Mouse (Mus musculus): ENCODE data around the gene Phf24.
A peak's percentile ranks its signal among the peaks of the same experiment; 100 is the strongest.
"Not testable (repeated sequence)": the region's sequence is repeated elsewhere in the genome, so short reads cannot be mapped to it uniquely, and the experiment has no call there.

The Phf24 gene

DNA sequence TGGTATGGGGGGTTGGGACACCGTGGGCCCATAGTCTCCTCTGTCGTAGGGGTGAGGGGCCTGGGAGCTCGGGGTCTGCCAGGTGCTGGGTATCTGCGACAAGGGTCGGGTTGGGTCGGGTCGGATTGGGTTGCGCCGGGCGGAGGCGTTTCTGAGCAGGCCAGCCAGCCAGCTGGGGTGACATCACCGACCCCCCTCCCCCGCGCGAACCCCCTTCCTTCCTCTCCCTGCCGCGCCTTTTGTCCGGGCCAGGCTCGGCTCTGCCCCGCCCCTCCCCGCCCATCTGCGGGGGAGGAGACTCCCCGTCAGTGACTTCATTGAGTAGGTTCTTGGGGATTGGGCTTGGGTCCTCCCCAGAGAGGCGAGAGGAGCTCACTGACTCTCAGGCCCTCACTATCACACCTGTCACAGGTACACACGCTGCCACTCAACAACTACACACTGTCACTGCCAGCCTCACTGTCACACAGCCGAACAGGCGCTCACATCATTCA is 33.7 kb downstream of the Phf24 start:
- peak; percentile 80 for DNase-seq (ENCODE audit: low spot score)

DNA sequence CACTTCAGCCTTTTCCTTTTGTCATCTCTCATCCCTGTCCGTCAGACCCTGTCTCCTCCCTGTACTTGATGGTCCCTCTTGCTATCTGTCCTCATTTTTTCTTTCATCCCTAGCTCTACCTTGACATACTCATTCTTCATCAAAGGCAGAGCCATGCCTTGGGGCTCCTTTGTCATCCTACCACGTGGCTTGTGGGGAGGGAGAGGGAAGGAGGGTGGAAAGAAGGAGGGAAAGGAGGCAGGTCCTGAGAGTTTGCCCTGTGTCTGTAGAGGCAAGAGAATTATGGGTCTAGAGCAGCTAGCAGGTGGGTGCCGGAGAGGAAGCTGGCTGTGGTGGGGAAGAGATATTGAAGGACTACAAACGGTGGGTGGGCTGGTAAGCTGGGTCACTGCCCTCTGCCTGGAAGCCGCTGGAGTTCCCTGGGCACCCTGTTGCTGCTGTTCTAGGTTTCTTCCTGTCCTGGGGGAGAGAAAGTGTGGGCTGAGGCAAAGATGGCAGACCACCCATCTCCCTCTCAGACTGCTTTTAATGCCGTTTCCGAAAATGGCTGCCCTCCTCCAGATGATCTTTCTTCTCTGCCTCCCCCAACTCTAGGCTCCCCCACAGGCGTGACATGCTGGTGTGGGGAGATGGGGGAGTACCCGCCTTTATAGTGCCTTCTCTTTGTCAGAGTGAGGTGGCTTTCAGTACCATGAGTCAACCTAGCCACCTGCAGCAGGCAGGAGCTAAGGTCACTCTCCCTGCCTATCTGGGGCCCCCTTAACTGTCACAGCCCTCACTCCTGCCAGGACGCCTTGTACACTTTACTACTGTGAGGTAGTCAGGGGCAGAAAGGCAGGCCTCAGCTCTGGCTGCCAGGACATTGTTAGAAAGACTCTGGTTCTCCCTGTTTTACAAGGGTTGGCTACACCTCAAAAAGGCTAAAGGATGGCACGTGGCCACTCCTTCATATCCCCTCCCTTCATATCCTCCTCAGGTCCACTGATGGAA is 35.0 kb downstream of the Phf24 start:
- no peak for DNase-seq (ENCODE audit: low spot score)

DNA sequence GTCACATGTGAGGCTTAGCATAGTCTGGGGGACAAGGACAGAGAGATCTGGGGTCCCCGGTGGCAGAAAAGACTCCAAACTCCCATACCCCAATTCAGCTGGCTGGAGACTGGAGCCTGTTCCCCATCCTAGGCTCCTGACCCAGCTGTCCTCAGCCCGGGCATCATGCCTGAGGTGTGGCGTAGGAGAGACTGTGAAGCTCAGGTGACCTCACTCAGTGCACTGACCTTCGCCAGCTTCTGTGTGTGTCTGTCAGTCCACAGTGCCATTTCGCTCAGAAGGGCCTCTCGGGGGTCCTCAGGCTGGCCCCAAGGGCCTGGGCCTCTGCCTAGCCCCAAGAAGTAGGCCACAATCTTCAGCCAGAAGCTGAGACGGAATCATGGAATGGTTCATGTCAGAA is 36.1 kb downstream of the Phf24 start:
- no peak for DNase-seq (ENCODE audit: low spot score)

- no peak for DNase-seq (ENCODE audit: low spot score)
These were observed 37.1 kb downstream of the Phf24 start for GRCm38 (mm10) chr4:42953435-42954094.

DNA sequence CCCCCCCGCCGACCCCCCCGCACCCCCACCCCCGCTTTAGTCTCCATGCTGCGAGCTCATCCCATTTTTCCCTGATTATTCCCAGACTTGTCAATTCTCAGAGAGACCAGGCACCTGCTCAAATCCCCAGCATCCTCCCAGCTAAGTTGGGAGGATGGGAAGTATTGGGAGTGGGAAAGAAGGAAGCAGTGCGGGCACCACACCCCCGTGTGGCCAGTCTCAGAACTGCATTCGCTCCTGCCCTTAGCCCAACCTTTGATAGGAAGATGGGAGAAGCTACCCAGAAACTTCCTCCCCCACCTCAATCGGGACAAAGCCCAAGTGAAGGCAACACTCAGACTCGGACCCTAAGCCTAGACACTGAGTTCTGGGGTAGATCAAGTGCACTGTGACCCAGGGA is 37.8 kb downstream of the Phf24 start:
- DNase-seq (ENCODE audit: low spot score): peak; percentile 67

GRCm38 (mm10) chr4:42955200-42955599 is 38.7 kb downstream of the Phf24 start:
- DNase-seq (ENCODE audit: low spot score): no peak

DNA sequence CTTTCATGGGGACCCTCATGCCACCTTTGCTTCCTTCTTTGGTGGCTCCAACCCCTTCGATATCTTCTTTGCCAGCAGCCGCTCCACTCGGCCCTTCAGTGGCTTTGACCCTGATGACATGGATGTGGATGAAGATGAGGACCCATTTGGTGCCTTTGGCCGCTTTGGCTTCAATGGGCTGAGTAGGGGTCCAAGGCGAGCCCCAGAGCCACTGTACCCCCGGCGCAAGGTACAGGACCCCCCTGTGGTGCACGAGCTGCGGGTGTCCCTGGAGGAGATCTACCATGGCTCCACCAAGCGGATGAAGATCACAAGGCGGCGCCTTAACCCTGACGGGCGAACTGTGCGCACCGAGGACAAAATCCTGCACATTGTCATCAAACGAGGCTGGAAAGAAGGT is 40.1 kb downstream of the Phf24 start:
- no peak for DNase-seq (ENCODE audit: low spot score)

- no peak for DNase-seq (ENCODE audit: low spot score)
These were observed 40.8 kb downstream of the Phf24 start for GRCm38 (mm10) chr4:42957306-42957705.

- no peak for DNase-seq (ENCODE audit: low spot score)
These were observed 41.5 kb downstream of the Phf24 start for GRCm38 (mm10) chr4:42957979-42958378.

GRCm38 (mm10) chr4:42958942-42959341 is 42.5 kb downstream of the Phf24 start:
- DNase-seq (ENCODE audit: low spot score): no peak

- DNase-seq (ENCODE audit: low spot score): no peak
These were observed 42.9 kb downstream of the Phf24 start for GRCm38 (mm10) chr4:42959382-42959781.

GRCm38 (mm10) chr4:42961592-42961991 is 45.1 kb downstream of the Phf24 start:
- DNase-seq (ENCODE audit: low spot score): peak; percentile 31

- no peak for DNase-seq (ENCODE audit: low spot score)
These were observed 47.0 kb downstream of the Phf24 start for GRCm38 (mm10) chr4:42963480-42963879.

DNA sequence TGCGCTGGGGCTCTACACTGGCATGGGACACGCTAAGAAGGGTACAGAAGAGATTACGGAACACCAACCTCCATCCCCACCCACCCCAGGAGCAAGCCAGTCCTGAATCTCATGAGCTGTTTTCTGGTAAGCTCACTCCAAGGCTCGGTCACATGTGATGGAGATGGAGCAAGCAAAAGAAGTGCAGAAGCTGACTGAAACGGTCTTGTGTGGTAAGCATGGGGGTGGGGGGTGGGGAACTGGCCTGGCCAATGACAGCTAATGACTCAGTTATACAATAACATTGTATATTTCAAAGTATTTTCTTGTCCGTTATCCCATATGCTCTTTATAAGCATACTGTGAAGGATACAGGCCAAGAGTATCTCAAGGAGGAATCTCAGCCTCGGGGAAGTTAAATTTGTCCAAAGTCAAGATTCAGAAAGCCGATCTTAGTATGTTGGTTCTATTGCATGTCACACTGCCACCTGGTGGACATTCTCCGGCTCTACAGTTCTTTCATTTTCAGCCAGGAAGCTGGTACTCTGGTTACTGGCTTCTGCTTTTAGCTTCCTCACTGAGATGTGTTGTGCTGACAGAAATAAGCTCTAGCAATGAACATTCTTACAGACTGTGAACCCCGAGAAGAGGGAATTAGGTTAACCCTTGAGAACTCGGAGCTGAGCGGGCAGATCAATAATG is 48.7 kb downstream of the Phf24 start:
- peak; percentile 29 for DNase-seq (ENCODE audit: low spot score)

DNA sequence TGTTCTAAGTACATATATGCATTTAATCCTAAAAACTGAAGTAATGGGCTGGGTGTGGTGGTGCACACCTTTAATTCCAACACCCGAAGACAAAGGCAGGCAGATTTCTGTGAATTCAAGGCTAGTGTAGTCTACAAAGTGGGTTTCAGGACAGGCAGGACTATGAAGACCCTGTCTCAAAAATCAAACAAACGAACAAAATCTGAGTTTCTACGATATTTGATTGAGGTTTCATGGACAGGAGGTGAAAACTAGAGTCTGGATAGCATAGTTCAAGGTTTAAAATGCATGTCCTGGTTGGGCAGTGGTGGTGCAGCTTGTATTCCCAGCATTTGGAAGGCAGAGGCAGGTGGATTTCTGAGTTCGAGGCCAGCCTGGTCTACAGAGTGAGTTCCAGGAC is 52.8 kb downstream of the Phf24 start, which contains the start of gene 1700022I11Rik:
Gene 1700022I11Rik (plus strand): TSS at position 301 of the 400 bp plus-strand sequence.
- DNase-seq (ENCODE audit: low spot score): no peak

DNA sequence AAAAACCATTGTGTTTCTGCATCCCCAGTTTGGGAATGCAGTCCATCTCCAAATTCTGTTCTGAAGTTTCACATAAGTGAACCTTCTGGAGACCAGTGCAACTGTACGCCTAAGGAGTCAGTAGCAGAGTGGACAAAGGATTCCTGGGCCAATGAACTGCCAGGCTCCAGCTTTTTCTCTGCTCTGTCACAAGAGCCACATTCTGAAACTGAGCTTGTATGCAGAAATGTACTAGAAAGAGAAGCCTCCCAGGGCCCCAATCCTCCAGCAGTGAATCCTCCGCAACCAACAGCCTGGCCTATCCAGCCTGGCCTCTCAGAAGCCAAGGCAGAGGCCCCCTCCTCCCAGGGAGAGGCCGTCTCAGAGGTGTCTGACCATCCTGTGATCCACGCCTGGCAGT is 56.5 kb downstream of the Phf24 start:
- DNase-seq (ENCODE audit: low spot score): no peak

DNA sequence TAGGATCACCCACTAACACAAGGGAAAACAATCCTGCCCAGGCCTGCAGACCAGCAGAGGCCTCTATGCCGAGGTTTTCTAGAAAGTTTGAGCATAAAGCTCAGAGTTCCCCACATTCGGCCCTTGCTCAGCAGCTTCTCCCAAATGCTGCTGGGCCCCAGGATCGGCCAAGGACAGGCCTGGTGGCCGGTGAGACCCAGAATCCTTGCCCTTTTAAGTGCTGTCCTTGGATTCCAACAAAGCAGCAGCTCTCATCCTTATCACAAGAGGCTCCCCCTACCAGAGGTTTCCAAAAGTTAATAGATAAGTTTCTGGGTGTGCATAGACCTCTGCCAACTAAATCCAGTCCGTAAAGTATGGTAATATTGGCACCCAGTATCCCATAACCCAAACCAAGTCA is 57.4 kb downstream of the Phf24 start:
- no peak for DNase-seq (ENCODE audit: low spot score)

DNA sequence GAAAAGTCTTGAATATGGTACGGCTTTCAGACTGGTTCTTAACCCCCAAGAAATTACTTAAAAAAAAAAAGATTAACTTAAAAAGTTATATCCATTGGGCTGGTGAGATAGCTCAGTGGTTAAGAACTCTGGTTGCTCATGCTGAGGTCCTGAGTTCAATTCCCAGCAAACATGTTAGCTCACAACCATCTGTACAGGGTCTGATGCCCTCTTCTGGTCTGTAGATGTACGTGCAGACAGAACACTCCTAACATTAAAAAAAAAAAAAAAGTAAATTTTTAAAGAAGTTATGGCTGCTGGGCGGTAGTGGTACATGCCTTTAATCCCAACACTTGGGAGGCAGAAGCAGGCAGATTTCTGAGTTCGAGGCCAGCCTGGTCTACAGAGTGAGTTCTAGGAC is 61.6 kb downstream of the Phf24 start:
- no peak for DNase-seq (ENCODE audit: low spot score)

- DNase-seq (ENCODE audit: low spot score): not testable (repeated sequence)
These were observed 64.0 kb downstream of the Phf24 start for GRCm38 (mm10) chr4:42980467-42980866.

DNA sequence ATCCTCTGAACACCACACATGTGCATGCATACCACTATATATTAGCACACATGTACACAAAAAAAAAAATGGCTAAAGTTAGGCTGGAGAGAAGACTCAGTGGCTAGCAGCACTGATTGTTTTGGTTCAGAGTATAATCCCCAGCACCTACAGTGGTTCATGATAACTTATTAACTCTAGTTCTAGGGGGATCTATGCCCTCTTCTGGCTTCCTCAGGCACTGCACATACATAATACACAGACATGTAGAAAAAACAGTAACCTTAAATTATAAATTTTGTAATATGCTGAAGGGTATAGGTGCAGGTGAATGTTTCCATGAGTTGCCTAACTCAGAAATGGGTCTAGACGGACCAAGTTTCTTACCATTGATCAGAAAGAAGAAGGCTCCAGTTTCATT is 71.8 kb downstream of the Phf24 start:
- no peak for DNase-seq (ENCODE audit: low spot score)
